Mouse (Mus musculus) heart, embryonic 10.5 days (tissue): ENCODE results near the gene Zfp507. TPM values are rescaled to one million over a fixed set of nuclear protein-coding genes. Genes with fewer than 3 reads are reported as not detected.
A peak's percentile ranks its signal among the peaks of the same experiment; 100 is the strongest.

Experiments
- DNase-seq: peaks from one replicate; pipeline ENCODE4 v3.0.0-alpha.2; 2017; ENCODE audit warnings: low spot score
- H3K27ac ChIP-seq: fragments of 300-500 bp; sonication (generic); 2 replicates; pipeline ENCODE4 v1.5.1; 2016; ENCODE audit warnings: mild to moderate bottlenecking
- H3K27me3 ChIP-seq: fragments of 300-500 bp; sonication (generic); 2 replicates; pipeline ENCODE4 v1.6.1; 2016; ENCODE audit warnings: mild to moderate bottlenecking; ENCODE audit not compliant: poor library complexity, insufficient read depth, severe bottlenecking
- H3K36me3 ChIP-seq: fragments of 300-500 bp; sonication (generic); 2 replicates; pipeline ENCODE4 v1.6.1; 2016; ENCODE audit warnings: mild to moderate bottlenecking, moderate library complexity
- H3K4me1 ChIP-seq: fragments of 300-500 bp; sonication (generic); 2 replicates; pipeline ENCODE4 v1.6.1; 2016; ENCODE audit warnings: mild to moderate bottlenecking
- H3K4me3 ChIP-seq: fragments of 300-500 bp; sonication (generic); 2 replicates; pipeline ENCODE4 v1.5.1; 2016; ENCODE audit warnings: mild to moderate bottlenecking, moderate library complexity
- H3K9me3 ChIP-seq: fragments of 300-500 bp; sonication (generic); 2 replicates; pipeline ENCODE4 v1.6.1; 2016; ENCODE audit warnings: mild to moderate bottlenecking, moderate library complexity
- WGBS: fragments of 180-500 bp; shearing (Covaris S2); methylation state at CpG from one replicate; pipeline ENCODE4 v1.1.7; 2016; 5-methylcytosine and 5-hydroxymethylcytosine counted together
- polyA plus RNA-seq: library from polyadenylated mRNA; unstranded; fragments of >200 nt; fragmentation: Nextera tagmentation; extraction: Ambion mirVana; gene quantifications from 2 replicates; pipeline ENCODE4 v1.2.1, GENCODE M21; 2016

Gene Zfp507
- polyA plus RNA-seq = 13.0 and 15.9 TPM in 2 replicates

DNA sequence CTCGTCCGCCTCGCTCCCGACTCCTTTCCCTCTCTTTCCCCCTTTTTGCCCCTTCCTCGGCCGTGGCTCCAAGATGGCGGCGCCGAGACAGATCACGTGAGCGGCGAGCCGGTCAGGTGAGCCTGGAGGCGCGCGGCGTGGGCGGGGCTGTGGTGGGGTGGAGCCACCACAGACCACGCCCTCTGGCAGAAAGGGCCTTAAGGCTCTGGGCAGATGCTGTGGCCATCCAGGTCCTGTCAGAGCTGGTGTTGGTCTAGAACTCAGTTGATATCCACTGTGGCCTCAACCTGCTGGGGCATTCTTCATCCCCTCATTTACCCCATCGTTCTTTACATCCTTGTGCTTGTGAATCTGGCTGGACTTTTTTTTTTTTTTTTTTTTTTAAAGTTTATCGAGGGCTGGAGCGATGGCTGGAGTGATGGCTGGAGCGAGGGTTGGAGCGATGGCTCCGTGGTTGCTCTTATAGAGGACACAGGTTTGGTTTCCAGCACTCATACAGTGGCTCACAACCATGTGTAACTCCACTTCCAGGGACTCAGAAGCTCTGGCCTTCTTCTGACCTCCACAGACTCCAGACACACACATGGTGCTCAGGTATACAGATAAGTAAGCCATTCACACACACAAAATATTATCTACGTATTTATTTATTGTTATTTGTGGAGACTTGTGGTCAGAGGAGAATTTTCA, at the start of gene Zfp507:
Gene Zfp507, minus strand, starts transcription at position 98 of the 690 bp plus-strand sequence.
- peak; percentile 95 for DNase-seq
- Histone ChIP-seq H3K27ac (peak within 1 kb of the TSS; percentile 100), H3K27me3 (no peaks in the 10 kb centered on the region), H3K9me3 (no peaks in the 10 kb centered on the region), H3K36me3 (peaks cover 31% of the 10 kb centered on the region), H3K4me3 (peak within 1 kb of the TSS; percentile 92), H3K4me1 (peaks cover 8% of the 10 kb centered on the region; the same call in 1 of the 2 replicates)
- WGBS = 20% methylated on average over 26 of the region's 26 CpGs

DNA sequence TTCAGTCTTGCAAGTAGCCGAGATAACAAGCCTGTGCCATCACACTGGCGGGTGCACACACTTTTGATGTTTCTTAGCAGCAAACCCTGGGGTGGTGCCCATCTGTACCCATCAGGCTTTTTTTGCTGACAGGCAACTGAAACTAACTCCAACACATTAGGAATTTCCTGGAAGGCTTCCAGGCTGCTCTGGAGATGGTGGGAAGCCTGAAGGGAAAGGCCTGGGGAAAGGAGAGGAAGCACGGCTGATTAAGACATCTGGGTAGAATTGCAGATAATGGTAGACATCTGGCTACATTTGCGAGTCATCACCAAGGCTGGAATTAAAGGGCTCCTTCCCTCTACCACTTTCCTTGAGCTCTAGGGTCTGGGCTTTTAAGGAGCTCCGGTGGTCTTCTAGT, 47.6 kb upstream of the Zfp507 start:
- WGBS = 64% methylated on average over 5 of the region's 5 CpGs
- H3K36me3 ChIP-seq = no peaks in the 10 kb centered on the region
- H3K27ac ChIP-seq = no peak overlapping the region
- DNase-seq = no peak
- H3K4me3 ChIP-seq = no peak overlapping the region
- H3K4me1 ChIP-seq = no peaks in the 10 kb centered on the region
- H3K27me3 ChIP-seq = no peaks in the 10 kb centered on the region
- no peaks in the 10 kb centered on the region for H3K9me3 ChIP-seq

DNA sequence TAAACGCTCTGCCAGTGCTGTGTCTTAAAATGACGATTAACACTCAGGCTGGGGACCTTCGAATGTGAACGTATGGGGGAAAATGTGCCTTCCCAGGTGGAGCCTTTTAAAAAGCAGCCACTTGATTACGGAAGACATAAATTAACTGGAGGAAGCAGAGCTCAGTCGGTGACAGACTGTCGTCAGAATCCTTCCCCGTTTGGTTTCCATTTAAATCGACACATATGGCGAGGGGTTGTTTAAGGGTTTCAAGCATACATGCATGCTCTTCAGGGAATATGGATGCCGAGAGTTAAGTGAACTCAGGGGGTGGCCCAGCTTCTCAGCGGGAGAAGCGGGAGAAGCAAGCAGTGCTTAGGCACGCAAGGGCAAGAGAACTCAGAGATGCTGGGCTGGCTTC, 45.7 kb upstream of the Zfp507 start:
- Histone ChIP-seq H3K27me3 (no peaks in the 10 kb centered on the region), H3K36me3 (no peaks in the 10 kb centered on the region), H3K4me1 (no peaks in the 10 kb centered on the region), H3K9me3 (no peaks in the 10 kb centered on the region), H3K27ac (no peak overlapping the region), H3K4me3 (no peak overlapping the region)
- DNase-seq = no peak
- WGBS = 65% methylated on average over 14 of the region's 14 CpGs

DNA sequence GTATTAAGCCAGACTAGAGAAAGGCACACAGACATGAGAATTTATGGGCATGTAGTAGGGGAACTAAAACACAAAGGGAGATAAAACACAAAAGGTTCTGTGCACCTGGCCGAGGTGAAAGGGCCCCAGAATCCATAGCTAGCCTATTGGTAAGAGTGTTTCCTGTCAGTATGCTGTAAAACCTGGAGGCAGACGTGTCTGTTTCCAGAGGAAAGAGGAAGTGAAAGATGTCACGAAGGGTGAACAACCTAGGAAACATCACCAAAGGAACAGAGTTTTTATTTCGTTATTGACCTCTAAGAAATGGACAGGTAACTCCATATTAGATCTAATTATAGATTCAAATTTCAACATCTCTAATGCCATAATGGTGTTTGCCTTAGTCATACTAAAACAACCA, 37.7 kb upstream of the Zfp507 start:
- H3K27me3 ChIP-seq = no peaks in the 10 kb centered on the region
- H3K36me3 ChIP-seq = no peaks in the 10 kb centered on the region
- H3K27ac ChIP-seq = no peak overlapping the region
- 69% methylated on average over 4 of the region's 4 CpGs for WGBS
- H3K4me3 ChIP-seq = no peak overlapping the region
- no peaks in the 10 kb centered on the region for H3K9me3 ChIP-seq
- H3K4me1 ChIP-seq = no peaks in the 10 kb centered on the region
- no peak for DNase-seq

DNA sequence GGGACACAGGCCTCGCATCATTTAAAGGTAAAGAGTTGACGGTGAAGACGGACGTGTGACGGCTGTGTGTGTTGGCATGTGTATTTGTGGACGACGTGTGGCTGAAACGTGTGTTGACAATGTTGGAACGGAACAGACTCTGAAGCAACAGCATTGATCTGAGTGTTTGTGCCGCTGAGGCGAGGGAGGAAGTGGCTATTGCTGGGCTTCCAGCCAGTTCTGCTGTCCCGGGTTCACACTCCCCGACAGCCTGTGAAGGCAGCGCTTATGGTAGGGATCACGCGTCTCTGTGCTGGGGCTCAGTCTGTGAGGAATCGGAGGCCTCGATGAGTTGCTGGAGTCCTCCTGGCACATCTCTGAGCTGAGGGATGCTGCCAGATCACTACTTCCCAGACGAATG, 34.0 kb upstream of the Zfp507 start:
- Histone ChIP-seq H3K27ac (no peak overlapping the region), H3K4me1 (no peaks in the 10 kb centered on the region), H3K4me3 (no peak overlapping the region), H3K36me3 (no peaks in the 10 kb centered on the region), H3K9me3 (no peaks in the 10 kb centered on the region), H3K27me3 (no peaks in the 10 kb centered on the region)
- no peak for DNase-seq
- WGBS = 63% methylated on average over 19 of the region's 19 CpGs

DNA sequence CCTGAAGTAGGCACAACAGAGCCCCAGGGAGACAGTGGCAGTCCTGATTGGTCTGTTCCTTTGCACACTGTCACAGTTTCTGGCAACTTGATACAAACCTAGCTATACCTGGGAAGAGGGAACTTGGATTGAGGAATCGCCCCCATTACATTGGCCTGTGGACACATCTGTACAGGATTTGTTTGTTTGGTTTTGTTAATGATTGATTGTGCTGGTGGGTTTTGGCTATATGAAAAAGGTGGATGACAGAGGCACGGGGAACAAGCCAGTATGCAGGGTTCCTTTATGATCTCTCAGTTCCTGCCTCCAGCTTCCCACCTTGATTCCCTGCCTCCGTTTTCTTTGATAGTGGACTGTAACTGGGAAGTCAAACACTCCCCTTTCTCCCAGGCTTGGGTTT, 33.6 kb upstream of the Zfp507 start:
- Histone ChIP-seq H3K36me3 (no peaks in the 10 kb centered on the region), H3K4me3 (no peak overlapping the region), H3K27ac (no peak overlapping the region), H3K4me1 (no peaks in the 10 kb centered on the region), H3K9me3 (no peaks in the 10 kb centered on the region), H3K27me3 (no peaks in the 10 kb centered on the region)
- 75% methylated on average over 3 of the region's 3 CpGs for WGBS
- no peak for DNase-seq

DNA sequence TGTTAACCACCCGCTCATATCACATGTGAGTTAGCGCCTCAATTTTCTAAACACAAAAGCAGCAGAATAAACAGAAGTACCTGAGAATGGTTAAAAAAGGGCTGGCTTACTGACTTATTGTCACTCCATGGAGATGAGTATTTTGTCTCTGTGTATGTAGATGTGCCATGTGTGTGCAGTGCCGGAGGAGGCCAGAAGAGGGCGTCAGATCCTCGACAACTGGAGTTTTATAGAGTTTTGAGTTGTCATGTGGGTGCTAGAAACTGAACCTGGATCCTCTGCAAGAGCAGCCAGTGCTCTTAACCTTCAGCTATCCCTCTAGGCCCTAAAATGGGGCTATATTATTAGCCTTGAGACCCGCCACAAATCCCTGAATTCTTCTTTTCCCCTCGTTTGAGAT, 27.3 kb upstream of the Zfp507 start:
- 89% methylated on average over 7 of the region's 7 CpGs for WGBS

DNA sequence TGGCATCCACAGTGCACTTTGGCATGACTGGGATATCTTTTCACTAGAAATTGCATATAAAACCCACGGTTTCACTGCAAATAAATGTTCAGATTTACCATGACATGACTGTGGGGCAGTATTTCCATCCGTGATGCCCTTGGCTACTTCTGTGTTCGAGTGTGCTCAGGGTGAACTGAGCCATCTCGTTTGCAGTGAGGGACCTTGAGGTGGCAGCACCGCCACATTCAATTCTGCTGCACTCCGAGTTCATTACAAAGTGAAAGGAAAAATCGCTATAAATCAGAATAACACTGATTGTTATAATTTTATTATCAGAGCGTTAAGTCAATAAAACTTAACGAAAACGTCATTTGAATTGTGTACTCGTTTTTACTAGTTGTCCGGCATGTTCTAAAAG, 21.1 kb upstream of the Zfp507 start:
- H3K27me3 ChIP-seq = no peaks in the 10 kb centered on the region
- no peak for DNase-seq
- H3K36me3 ChIP-seq = no peaks in the 10 kb centered on the region
- H3K27ac ChIP-seq = no peak overlapping the region
- H3K9me3 ChIP-seq = no peaks in the 10 kb centered on the region
- WGBS = 77% methylated on average over 12 of the region's 12 CpGs
- no peak overlapping the region for H3K4me3 ChIP-seq
- H3K4me1 ChIP-seq = no peaks in the 10 kb centered on the region

More for the DNA sequence above, 27.3 kb upstream of the Zfp507 start:
- Histone ChIP-seq H3K4me3 (no peak overlapping the region), H3K27me3 (no peaks in the 10 kb centered on the region), H3K9me3 (no peaks in the 10 kb centered on the region), H3K4me1 (no peaks in the 10 kb centered on the region), H3K27ac (no peak overlapping the region), H3K36me3 (no peaks in the 10 kb centered on the region)
- no peak for DNase-seq

DNA sequence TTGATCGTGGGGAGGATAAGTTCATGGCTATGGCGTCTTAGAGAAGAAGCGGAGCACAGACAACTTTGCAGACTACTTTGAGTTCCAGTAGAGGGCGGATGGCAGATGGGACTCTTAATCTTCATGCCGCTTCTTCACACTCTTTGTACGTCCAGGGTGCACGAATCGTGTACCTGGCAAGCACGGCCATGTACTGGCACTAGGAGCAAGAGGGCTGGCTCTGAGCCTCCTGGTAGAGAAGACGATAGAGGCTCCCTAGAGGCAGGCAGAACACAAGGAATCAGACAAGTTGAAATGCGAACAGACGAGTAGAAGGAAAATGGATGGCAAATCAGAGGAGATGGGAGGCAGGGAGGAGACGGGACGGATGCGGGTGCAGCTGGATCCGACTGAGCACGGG, 19.5 kb upstream of the Zfp507 start:
- WGBS = 82% methylated on average over 17 of the region's 17 CpGs
- H3K4me1 ChIP-seq = no peaks in the 10 kb centered on the region
- no peaks in the 10 kb centered on the region for H3K27me3 ChIP-seq
- no peak overlapping the region for H3K27ac ChIP-seq
- no peak overlapping the region for H3K4me3 ChIP-seq
- no peaks in the 10 kb centered on the region for H3K36me3 ChIP-seq
- no peaks in the 10 kb centered on the region for H3K9me3 ChIP-seq
- no peak for DNase-seq

DNA sequence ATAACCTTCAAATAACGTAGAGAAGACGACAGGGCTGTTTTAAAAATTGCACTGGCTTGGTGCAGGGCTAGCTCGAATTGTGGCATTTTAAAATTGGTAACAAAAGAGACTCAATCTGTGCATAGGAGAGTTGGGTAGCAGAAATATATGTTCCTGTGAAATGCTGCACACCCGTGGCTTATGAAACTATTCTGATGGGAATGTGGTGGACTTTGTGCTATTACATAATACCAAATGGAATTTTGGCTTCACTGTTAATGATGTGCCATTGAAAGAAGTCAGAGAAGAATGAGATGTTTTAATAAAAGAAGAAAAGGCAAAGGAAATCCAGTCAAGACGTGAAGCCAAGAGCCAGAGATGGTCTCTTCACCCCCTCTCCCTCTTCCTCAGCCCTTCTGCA, 18.6 kb upstream of the Zfp507 start:
- H3K27ac ChIP-seq = no peak overlapping the region
- no peak overlapping the region for H3K4me3 ChIP-seq
- H3K4me1 ChIP-seq = no peaks in the 10 kb centered on the region
- no peaks in the 10 kb centered on the region for H3K36me3 ChIP-seq
- DNase-seq = no peak
- H3K27me3 ChIP-seq = no peaks in the 10 kb centered on the region
- WGBS = 81% methylated on average over 5 of the region's 5 CpGs
- no peaks in the 10 kb centered on the region for H3K9me3 ChIP-seq

DNA sequence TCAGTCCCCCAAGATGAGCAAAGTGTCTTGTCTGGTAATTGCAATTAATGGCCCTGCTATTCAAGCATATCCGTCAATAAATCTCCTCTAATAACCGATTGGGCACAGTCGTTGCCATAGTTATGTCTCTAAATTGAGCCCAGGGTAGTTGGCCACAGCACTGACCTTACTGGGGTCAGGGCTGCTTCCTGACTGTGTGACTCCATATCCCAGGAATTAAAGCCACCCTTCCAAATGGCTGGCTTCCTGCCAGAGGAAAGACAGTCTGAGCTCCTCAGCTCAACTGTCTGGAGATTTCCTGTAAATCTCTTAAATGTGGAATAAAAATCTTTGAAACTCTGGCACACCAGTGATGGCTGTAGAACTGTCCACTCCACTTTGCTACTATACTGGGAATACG, 16.7 kb upstream of the Zfp507 start:
- no peak overlapping the region for H3K4me3 ChIP-seq
- 78% methylated on average over 4 of the region's 4 CpGs for WGBS
- no peak overlapping the region for H3K27ac ChIP-seq
- DNase-seq = no peak
- no peaks in the 10 kb centered on the region for H3K4me1 ChIP-seq
- no peaks in the 10 kb centered on the region for H3K27me3 ChIP-seq
- H3K9me3 ChIP-seq = no peaks in the 10 kb centered on the region
- no peaks in the 10 kb centered on the region for H3K36me3 ChIP-seq

DNA sequence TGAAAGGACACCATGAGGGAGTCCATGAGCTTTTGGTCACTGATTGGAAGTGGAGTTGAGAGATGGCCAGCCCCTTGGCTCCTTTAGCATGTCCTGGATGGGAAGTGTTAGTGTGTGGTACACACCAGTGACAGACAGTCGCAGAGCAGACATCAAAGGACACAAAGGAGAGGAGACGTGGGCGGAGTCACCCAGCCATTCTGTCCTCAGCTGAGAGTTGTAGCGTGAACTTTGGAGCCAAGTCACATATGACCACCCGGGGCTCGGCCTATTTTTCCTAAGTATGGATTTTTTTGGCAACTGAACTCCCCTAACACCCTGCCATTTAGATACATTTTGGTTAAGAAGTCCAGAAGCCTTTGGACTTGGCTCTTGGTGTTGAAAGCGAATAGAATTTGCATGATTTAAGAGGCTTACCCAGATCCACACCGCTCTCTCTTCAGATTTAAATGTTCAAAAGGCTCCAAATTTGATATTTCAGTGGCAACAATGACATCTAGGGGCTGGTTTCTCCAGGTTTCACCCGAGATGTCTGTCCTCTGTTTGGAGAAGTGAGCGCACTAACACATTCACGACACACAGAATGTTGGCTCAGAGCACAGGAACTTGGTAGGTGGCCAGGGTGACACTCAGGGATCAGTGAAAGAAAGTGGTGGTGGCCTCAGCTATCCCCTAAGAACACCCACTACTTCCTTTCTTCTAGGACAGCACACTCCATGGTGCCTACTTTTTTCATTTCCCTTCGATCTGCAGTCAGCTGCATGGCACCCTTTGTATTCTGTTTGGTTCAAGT, 12.2 kb upstream of the Zfp507 start:
- H3K36me3 ChIP-seq = no peaks in the 10 kb centered on the region
- H3K4me1 ChIP-seq = no peaks in the 10 kb centered on the region
- H3K27me3 ChIP-seq = no peaks in the 10 kb centered on the region
- no peak for DNase-seq
- no peak overlapping the region for H3K27ac ChIP-seq
- 78% methylated on average over 12 of the region's 12 CpGs for WGBS
- no peak overlapping the region for H3K4me3 ChIP-seq
- no peaks in the 10 kb centered on the region for H3K9me3 ChIP-seq

DNA sequence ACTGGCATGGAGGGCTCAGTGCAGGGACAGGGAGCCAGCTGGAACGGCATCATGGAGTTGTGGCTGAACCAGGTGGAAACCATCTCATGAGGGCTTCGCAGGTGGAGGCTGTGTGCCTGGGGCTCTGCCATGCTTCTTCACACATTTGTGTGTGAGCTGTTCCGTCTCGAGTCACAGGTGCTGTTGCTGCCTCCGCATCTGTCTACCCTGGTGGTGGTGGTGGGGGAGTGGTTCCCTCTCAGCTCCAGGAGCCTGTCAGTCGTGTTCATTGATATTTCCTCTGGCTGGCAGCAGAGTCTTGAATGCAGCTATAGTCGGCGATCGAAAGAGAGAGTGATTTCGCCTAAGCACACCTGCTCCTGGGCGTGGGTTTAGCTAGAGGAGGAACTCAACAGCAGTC, 10.5 kb upstream of the Zfp507 start:
- WGBS = 75% methylated on average over 11 of the region's 11 CpGs
- no peak for DNase-seq
- no peaks in the 10 kb centered on the region for H3K4me1 ChIP-seq
- no peaks in the 10 kb centered on the region for H3K9me3 ChIP-seq
- no peak overlapping the region for H3K27ac ChIP-seq
- no peak overlapping the region for H3K4me3 ChIP-seq
- no peaks in the 10 kb centered on the region for H3K27me3 ChIP-seq
- no peaks in the 10 kb centered on the region for H3K36me3 ChIP-seq
